Mouse (Mus musculus): ENCODE measurements around the gene Slc15a3. TPM values are rescaled to one million over a fixed set of nuclear protein-coding genes. Genes with fewer than 3 reads are reported as not detected.

Gene Slc15a3
- polyA plus RNA-seq, 1 experiment from 2014 or later = 0.46 TPM

DNA sequence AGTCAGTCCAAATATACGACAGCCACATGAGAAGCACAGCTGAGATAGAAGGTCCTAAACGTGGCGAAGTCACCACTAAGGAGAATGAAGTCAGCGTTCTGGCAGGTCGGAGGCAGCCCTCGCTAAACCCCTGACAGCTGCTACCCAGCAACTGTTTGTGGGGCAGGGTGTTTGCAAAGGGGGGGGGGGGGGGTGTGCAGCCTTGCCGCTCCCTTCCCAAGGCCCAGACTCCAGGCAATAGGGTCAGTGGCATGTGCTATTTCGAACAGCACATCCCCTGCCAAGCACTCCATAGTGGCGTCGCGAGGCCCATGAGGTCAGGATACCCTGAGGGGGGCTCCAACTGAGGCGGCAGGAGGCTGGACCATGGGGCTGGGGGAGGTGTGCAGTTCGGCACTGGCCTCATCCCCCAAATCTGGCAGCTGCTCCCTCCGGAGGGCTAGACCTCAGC lies 41.5 kb downstream of the Slc15a3 start:
- peaks cover 8% of the 10 kb centered on the region; the same call in 1 of the 2 replicates for H3K9me3 ChIP-seq (ENCODE audit: low read depth, low read length)
- ATAC-seq (ENCODE audit: insufficient read depth) = peak; percentile 70
- peak overlapping the region; percentile 64 for H3K9ac ChIP-seq
- H3K36me3 ChIP-seq (ENCODE audit: insufficient read depth) = peaks cover 18% of the 10 kb centered on the region
- TF ChIP-seq CTCF (IDR thresholded peaks at IDR 0.05; ENCODE audit: low read depth) = no peak
- H3K27ac ChIP-seq (ENCODE audit: low read depth) = peak overlapping the region; percentile 97
- peak overlapping the region; percentile 65 for H3K4me3 ChIP-seq (ENCODE audit: low read depth, low read length)
- DNase-seq = no peak
- no peaks in the 10 kb centered on the region for H3K27me3 ChIP-seq (ENCODE audit: insufficient read depth, low read length)
- WGBS = 0% methylated on average over 14 of the region's 14 CpGs
- peak overlapping the region; percentile 92 for H3K4me2 ChIP-seq
- H3K4me1 ChIP-seq (ENCODE audit: insufficient read depth) = no peaks in the 10 kb centered on the region

DNA sequence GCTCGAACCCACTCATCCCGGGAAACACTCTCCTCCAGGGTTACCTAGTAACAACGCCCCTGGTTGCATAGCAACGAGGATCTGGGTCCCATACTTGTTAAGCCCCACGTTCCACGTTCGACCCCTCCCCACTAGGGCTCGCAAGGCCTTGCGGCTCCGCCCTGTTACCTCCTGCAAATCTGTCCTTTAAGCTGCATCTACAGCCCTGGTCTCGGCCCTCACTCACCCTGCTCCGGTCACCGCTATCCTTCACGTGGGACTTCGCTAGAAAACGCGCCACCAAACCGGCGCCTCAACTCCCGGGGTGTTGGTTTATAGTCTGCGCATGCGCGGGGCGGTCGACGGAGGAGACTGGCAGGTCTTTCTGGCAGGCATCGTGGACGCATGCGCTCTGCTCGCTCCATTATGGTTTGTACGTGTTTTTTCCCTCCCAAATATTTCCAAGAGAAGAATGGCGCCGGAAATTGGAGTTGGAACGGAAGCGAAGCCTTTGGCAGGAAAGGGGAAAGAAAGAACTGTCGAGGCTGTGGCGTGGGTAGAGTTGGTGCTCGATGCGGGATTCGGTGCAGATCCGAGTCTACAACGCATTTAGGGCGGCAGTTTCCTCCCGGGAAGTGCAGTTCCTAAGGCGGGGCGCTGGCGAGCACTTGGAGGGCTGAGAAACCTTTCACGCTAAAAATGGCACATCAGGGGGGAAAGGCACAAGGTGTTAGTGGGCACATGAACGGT lies 42.1 kb downstream of the Slc15a3 start, which contains the start of gene Tmem109:
Gene Tmem109 (minus strand): TSS at position 576 of the 729 bp plus-strand sequence.
- Histone ChIP-seq H3K36me3 (ENCODE audit: insufficient read depth) (peaks cover 18% of the 10 kb centered on the region), H3K27ac (ENCODE audit: low read depth) (peak within 1 kb of the TSS; percentile 97), H3K9me3 (ENCODE audit: low read depth, low read length) (peaks cover 8% of the 10 kb centered on the region; the same call in 1 of the 2 replicates), H3K4me2 (peak within 1 kb of the TSS; percentile 92), H3K4me1 (ENCODE audit: insufficient read depth) (no peaks in the 10 kb centered on the region), H3K27me3 (ENCODE audit: insufficient read depth, low read length) (no peaks in the 10 kb centered on the region), H3K4me3 (ENCODE audit: low read depth, low read length) (peak within 1 kb of the TSS; percentile 65), H3K9ac (peak within 1 kb of the TSS; percentile 64)
- ATAC-seq (ENCODE audit: insufficient read depth) = peak; percentile 92
- TF ChIP-seq CTCF (IDR thresholded peaks at IDR 0.05; ENCODE audit: low read depth) = peak; percentile 42
- WGBS = under 1% methylated on average over 49 of the region's 49 CpGs
- peak; percentile 98 for DNase-seq

DNA sequence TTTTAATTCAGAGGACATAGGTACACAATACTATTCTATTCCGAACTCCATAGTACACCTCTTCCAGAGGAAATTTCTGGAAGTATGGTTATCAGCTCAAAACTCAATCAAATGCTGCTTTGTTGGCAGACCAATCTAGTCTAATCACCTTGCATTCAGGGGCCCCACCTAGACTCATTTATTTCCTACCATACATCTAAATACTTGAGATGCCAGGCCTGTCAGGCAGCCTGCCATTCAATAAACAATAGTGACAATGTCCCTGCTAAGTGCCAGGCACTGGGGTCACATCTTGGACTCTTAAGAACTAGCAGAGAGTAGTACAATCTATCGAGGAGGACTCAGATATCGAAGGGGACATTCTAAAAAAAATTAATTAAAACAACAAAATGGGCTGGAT lies 52.7 kb downstream of the Slc15a3 start:
- DNase-seq (no peak), ATAC-seq (ENCODE audit: insufficient read depth) (no peak)
- Histone ChIP-seq H3K4me1 (ENCODE audit: insufficient read depth) (peaks cover 4% of the 10 kb centered on the region; the same call in 1 of the 2 replicates), H3K4me3 (ENCODE audit: low read depth, low read length) (no peak overlapping the region), H3K27me3 (ENCODE audit: insufficient read depth, low read length) (no peaks in the 10 kb centered on the region), H3K9ac (no peak overlapping the region), H3K4me2 (no peak overlapping the region), H3K36me3 (ENCODE audit: insufficient read depth) (no peaks in the 10 kb centered on the region), H3K9me3 (ENCODE audit: low read depth, low read length) (no peaks in the 10 kb centered on the region), H3K27ac (ENCODE audit: low read depth) (no peak overlapping the region)
- no peak for TF ChIP-seq CTCF (IDR thresholded peaks at IDR 0.05; ENCODE audit: low read depth)
- WGBS = 82% methylated on average over 3 of the region's 3 CpGs

DNA sequence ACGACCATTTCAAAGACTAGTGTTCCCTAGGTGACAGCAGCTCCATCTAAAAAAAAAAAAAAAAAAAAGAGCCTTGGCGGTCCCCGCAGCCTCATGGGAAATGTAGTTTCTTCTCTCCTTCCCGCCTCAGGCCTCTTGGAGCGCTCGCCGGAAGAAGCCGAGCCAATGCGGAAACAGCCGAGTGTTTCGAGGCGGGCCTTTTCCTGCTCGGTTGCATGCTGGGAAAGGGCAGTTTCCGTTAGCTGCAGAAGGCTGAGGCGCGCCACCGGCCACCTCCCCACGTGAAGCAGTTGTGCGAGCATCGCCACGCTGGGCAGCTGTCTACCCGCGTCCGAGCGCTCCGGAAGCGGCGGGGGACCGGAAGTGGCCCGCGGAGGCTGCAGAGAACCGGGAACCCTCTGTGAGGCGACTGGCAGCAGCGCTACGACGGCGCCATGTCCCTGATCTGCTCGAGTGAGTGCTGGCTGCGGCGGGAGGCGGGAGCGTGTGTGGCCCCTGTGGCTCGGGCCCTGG lies 55.5 kb downstream of the Slc15a3 start, which contains the start of gene Prpf19:
Gene Prpf19 (plus strand): TSS at position 216 of the 513 bp plus-strand sequence.
- H3K4me1 ChIP-seq (ENCODE audit: insufficient read depth) = peaks cover 4% of the 10 kb centered on the region; the same call in 1 of the 2 replicates
- under 1% methylated on average over 43 of the region's 43 CpGs for WGBS
- peak; percentile 97 for ATAC-seq (ENCODE audit: insufficient read depth)
- H3K27me3 ChIP-seq (ENCODE audit: insufficient read depth, low read length) = no peaks in the 10 kb centered on the region
- H3K9ac ChIP-seq = peak within 1 kb of the TSS; percentile 85
- H3K4me2 ChIP-seq = peak within 1 kb of the TSS; percentile 87
- peak within 1 kb of the TSS; percentile 89 for H3K27ac ChIP-seq (ENCODE audit: low read depth)
- peaks cover 27% of the 10 kb centered on the region for H3K36me3 ChIP-seq (ENCODE audit: insufficient read depth)
- H3K4me3 ChIP-seq (ENCODE audit: low read depth, low read length) = peak within 1 kb of the TSS; percentile 84
- no peaks in the 10 kb centered on the region for H3K9me3 ChIP-seq (ENCODE audit: low read depth, low read length)
- DNase-seq = peak; percentile 99
- peak; percentile 37; the same call in 1 of the 2 replicates for TF ChIP-seq CTCF (IDR thresholded peaks at IDR 0.05; ENCODE audit: low read depth)

DNA sequence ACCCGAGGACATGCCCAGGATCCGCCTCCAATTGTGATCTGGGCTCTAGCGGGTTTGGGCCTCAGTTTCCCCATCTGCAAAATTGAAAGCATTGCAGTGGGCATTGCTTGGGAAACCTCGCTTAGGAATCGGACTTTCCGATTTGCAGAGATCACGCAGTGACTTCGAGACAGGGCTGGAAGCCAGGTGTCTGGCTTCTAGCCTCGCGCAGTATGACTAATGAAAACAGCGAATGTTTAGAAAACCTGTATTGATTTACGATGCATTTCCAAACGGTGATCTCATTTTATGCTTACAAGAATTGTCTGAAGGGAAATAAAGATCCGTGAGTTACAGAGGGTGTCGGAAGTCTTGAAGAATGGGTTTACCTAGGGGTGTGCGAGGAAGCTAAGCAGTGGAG lies 56.2 kb downstream of the Slc15a3 start:
- Histone ChIP-seq H3K9ac (peak overlapping the region; percentile 85), H3K9me3 (ENCODE audit: low read depth, low read length) (no peaks in the 10 kb centered on the region), H3K4me1 (ENCODE audit: insufficient read depth) (peaks cover 4% of the 10 kb centered on the region; the same call in 1 of the 2 replicates), H3K36me3 (ENCODE audit: insufficient read depth) (peaks cover 34% of the 10 kb centered on the region), H3K4me3 (ENCODE audit: low read depth, low read length) (peak overlapping the region; percentile 84), H3K27me3 (ENCODE audit: insufficient read depth, low read length) (no peaks in the 10 kb centered on the region), H3K4me2 (peak overlapping the region; percentile 87), H3K27ac (ENCODE audit: low read depth) (peak overlapping the region; percentile 89)
- WGBS = under 1% methylated on average over 16 of the region's 16 CpGs
- DNase-seq (peak; percentile 32), ATAC-seq (ENCODE audit: insufficient read depth) (no peak)
- no peak for TF ChIP-seq CTCF (IDR thresholded peaks at IDR 0.05; ENCODE audit: low read depth)

DNA sequence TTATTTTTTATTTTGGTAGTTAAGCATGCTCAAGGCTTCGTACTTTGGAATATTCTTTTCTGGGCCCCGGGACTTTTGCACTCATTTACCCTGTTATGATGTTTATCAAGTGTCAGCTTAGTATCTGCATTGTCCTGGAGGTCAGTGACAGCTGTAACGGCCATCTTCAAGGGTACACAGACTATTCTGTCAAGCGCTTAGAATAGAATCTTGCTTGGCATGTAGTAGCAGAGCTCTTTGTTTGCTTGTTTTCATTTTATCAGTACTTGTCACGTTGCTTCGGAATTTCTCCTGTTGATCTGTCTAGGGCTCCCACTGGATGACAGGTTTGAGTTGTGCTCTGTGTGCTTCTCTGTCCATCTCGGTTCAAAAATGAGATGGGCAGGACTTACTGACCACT lies 57.3 kb downstream of the Slc15a3 start:
- no peak overlapping the region for H3K27ac ChIP-seq (ENCODE audit: low read depth)
- TF ChIP-seq CTCF (IDR thresholded peaks at IDR 0.05; ENCODE audit: low read depth) = no peak
- ATAC-seq (ENCODE audit: insufficient read depth) (no peak), DNase-seq (no peak)
- H3K9me3 ChIP-seq (ENCODE audit: low read depth, low read length) = no peaks in the 10 kb centered on the region
- no peaks in the 10 kb centered on the region for H3K27me3 ChIP-seq (ENCODE audit: insufficient read depth, low read length)
- peak overlapping the region; percentile 87 for H3K4me2 ChIP-seq
- 56% methylated on average over 7 of the region's 7 CpGs for WGBS
- peak overlapping the region; percentile 84; the same call in 1 of the 2 replicates for H3K4me3 ChIP-seq (ENCODE audit: low read depth, low read length)
- peaks cover 4% of the 10 kb centered on the region; the same call in 1 of the 2 replicates for H3K4me1 ChIP-seq (ENCODE audit: insufficient read depth)
- peaks cover 45% of the 10 kb centered on the region for H3K36me3 ChIP-seq (ENCODE audit: insufficient read depth)
- peak overlapping the region; percentile 85 for H3K9ac ChIP-seq

DNA sequence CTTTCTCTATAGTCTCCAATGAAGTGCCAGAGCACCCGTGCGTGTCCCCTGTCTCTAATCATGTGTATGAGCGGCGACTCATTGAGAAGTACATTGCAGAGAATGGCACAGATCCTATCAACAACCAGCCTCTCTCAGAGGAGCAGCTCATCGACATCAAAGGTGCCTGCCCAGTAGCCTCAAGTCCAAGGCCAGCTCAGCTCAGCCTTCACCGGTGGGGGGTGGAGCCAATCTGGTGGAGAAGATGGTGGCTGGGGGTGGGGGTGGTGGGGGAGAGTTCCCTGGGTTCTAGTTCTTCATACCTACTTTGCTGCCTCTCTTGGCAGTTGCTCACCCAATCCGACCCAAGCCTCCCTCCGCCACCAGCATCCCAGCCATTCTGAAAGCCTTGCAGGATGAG lies 58.0 kb downstream of the Slc15a3 start:
- ATAC-seq (ENCODE audit: insufficient read depth) = no peak
- Histone ChIP-seq H3K9me3 (ENCODE audit: low read depth, low read length) (no peaks in the 10 kb centered on the region), H3K9ac (no peak overlapping the region), H3K4me3 (ENCODE audit: low read depth, low read length) (no peak overlapping the region), H3K36me3 (ENCODE audit: insufficient read depth) (peaks cover 52% of the 10 kb centered on the region), H3K27ac (ENCODE audit: low read depth) (no peak overlapping the region), H3K4me2 (no peak overlapping the region; the same call in 1 of the 2 replicates), H3K27me3 (ENCODE audit: insufficient read depth, low read length) (no peaks in the 10 kb centered on the region), H3K4me1 (ENCODE audit: insufficient read depth) (peaks cover 4% of the 10 kb centered on the region; the same call in 1 of the 2 replicates)
- WGBS = 87% methylated on average over 8 of the region's 8 CpGs
- DNase-seq = no peak
- TF ChIP-seq CTCF (IDR thresholded peaks at IDR 0.05; ENCODE audit: low read depth) = no peak
